In genomic region chr13:101896946-101897345, GRCm38 (mm10) we compare ENCODE assay signal across 21 mouse cellular contexts.
DNase-seq lines count a peak whose midpoint lies in the region; ATAC-seq lines count a peak whose summit lies in the region.
"Had no signal": no experiment of that assay in that cellular context is flagged by ENCODE, and none has a peak within 500 bp of the region (broad histone marks: within the 10 kb centered on the region; RNA-seq: fewer than 3 reads in every experiment).

No protein-coding gene starts in this region.

- H3K36me3 ChIP-seq in embryonic facial prominence, embryonic 13.5 days = no peaks in the 10 kb centered on the region
- no peaks in the 10 kb centered on the region for H3K36me3 ChIP-seq in embryonic facial prominence, embryonic 10.5 days (replicated peaks)
- no peaks in the 10 kb centered on the region for H3K36me3 ChIP-seq in embryonic facial prominence, embryonic 14.5 days (ENCODE audit: control insufficient read depth, insufficient read depth, low read length)
- no peaks in the 10 kb centered on the region for H3K36me3 ChIP-seq in embryonic facial prominence, embryonic 15.5 days
- H3K36me3 ChIP-seq: G1E had no signal

- 49% methylated on average over 4 of the region's 4 CpGs for WGBS in embryonic facial prominence, embryonic 13.5 days
- 91% methylated on average over 4 of the region's 4 CpGs for WGBS in embryonic facial prominence, embryonic 10.5 days
- WGBS in embryonic facial prominence, embryonic 14.5 days = 60% methylated on average over 4 of the region's 4 CpGs
- WGBS in embryonic facial prominence, embryonic 15.5 days = 53% methylated on average over 4 of the region's 4 CpGs

- 0 out of 2 replicates have a peak, but pooled peaks have one; percentile 62 for ATAC-seq in embryonic facial prominence, embryonic 13.5 days (ENCODE audit: insufficient number of reproducible peaks, insufficient read depth, low FRiP score, low TSS enrichment, low read depth)
- peak; percentile 50; the same call in 1 of the 2 replicates for ATAC-seq in embryonic facial prominence, embryonic 14.5 days (ENCODE audit: low read depth)
- peak; percentile 67 for ATAC-seq in embryonic facial prominence, embryonic 15.5 days (ENCODE audit: insufficient number of reproducible peaks, low FRiP score, low TSS enrichment, low read depth)
- ATAC-seq: activated CD4-positive, CD25-positive, alpha-beta regulatory T cell, adult 4 months; CD4-positive, CD25-positive, alpha-beta regulatory T cell, adult 4 months; Patski had no signal

- no peak overlapping the region for H3K4me2 ChIP-seq in embryonic facial prominence, embryonic 13.5 days
- no peak overlapping the region for H3K4me2 ChIP-seq in embryonic facial prominence, embryonic 14.5 days (ENCODE audit: low read depth, low read length)
- H3K4me2 ChIP-seq in embryonic facial prominence, embryonic 15.5 days (replicated peaks) = no peak overlapping the region

- H3K4me3 ChIP-seq in embryonic facial prominence, embryonic 13.5 days = no peak overlapping the region
- no peak overlapping the region for H3K4me3 ChIP-seq in embryonic facial prominence, embryonic 10.5 days
- H3K4me3 ChIP-seq in embryonic facial prominence, embryonic 14.5 days (ENCODE audit: low read depth, low read length) = no peak overlapping the region
- no peak overlapping the region for H3K4me3 ChIP-seq in embryonic facial prominence, embryonic 15.5 days (replicated peaks)

- no peak for DNase-seq in embryonic facial prominence, embryonic 10.5 days (ENCODE audit: low spot score)
- DNase-seq in embryonic facial prominence, embryonic 14.5 days (ENCODE audit: low spot score) = peak; percentile 76
- no peak for DNase-seq in cerebellum, adult 11 months
- DNase-seq in spleen, postnatal 36 days (ENCODE audit: low spot score in 2 of 2) = no peak
- DNase-seq: adrenal gland, adult 2 months; adrenal gland, adult 8-10 months; adrenal gland, postnatal 10 days; adrenal gland, postnatal 14 days; adrenal gland, postnatal 25 days; adrenal gland, postnatal 36 days; B cell, adult 2 months; cerebellum, adult 11-12 months; cerebellum, adult 18-20 months; cerebellum, adult 2 months had no signal

- no peaks in the 10 kb centered on the region for H3K9me3 ChIP-seq in embryonic facial prominence, embryonic 13.5 days
- H3K9me3 ChIP-seq in embryonic facial prominence, embryonic 10.5 days = no peaks in the 10 kb centered on the region
- H3K9me3 ChIP-seq in embryonic facial prominence, embryonic 14.5 days (ENCODE audit: control insufficient read depth, low read length) = no peaks in the 10 kb centered on the region
- H3K9me3 ChIP-seq in embryonic facial prominence, embryonic 15.5 days (replicated peaks) = no peaks in the 10 kb centered on the region
- H3K9me3 ChIP-seq: G1E had no signal

- H3K4me1 ChIP-seq in embryonic facial prominence, embryonic 13.5 days = peaks cover 3% of the 10 kb centered on the region
- H3K4me1 ChIP-seq in embryonic facial prominence, embryonic 10.5 days = peaks cover 33% of the 10 kb centered on the region
- no peaks in the 10 kb centered on the region for H3K4me1 ChIP-seq in embryonic facial prominence, embryonic 14.5 days (ENCODE audit: control insufficient read depth, insufficient read depth, low read length)
- H3K4me1 ChIP-seq in embryonic facial prominence, embryonic 15.5 days = no peaks in the 10 kb centered on the region

- no peak overlapping the region for H3K27ac ChIP-seq in embryonic facial prominence, embryonic 13.5 days
- no peak overlapping the region for H3K27ac ChIP-seq in embryonic facial prominence, embryonic 10.5 days (replicated peaks)
- no peak overlapping the region for H3K27ac ChIP-seq in embryonic facial prominence, embryonic 14.5 days (replicated peaks; ENCODE audit: low read depth, low read length)
- H3K27ac ChIP-seq in embryonic facial prominence, embryonic 15.5 days (replicated peaks) = no peak overlapping the region

- H3K27me3 ChIP-seq in embryonic facial prominence, embryonic 13.5 days = no peaks in the 10 kb centered on the region
- no peaks in the 10 kb centered on the region for H3K27me3 ChIP-seq in embryonic facial prominence, embryonic 10.5 days (replicated peaks; ENCODE audit: low read depth, poor library complexity, severe bottlenecking)
- no peaks in the 10 kb centered on the region for H3K27me3 ChIP-seq in embryonic facial prominence, embryonic 14.5 days (replicated peaks; ENCODE audit: control insufficient read depth, insufficient read depth, low read length)
- H3K27me3 ChIP-seq in embryonic facial prominence, embryonic 15.5 days = no peaks in the 10 kb centered on the region
- H3K27me3 ChIP-seq: CH12.LX, Patski had no signal

- H3K9ac ChIP-seq in embryonic facial prominence, embryonic 13.5 days = no peak overlapping the region
- no peak overlapping the region for H3K9ac ChIP-seq in embryonic facial prominence, embryonic 14.5 days (ENCODE audit: low read depth, low read length)
- H3K9ac ChIP-seq in embryonic facial prominence, embryonic 15.5 days = no peak overlapping the region
